Mouse (Mus musculus) MEL (cell line): ENCODE data around the gene Hpn. TPM values are rescaled to one million over a fixed set of nuclear protein-coding genes. Genes with fewer than 3 reads are reported as not detected.

ENCODE experiments used
- DNase-seq: peaks from one replicate; pipeline ENCODE4 v3.0.0; 2011; ENCODE audit warnings: low read depth, low spot score
- H3K27ac ChIP-seq: 2 replicates; pipeline ENCODE4 v1.5.1; 2012; ENCODE audit warnings: low read depth, mild to moderate bottlenecking, control low read depth, low read length, moderate library complexity; ENCODE audit not compliant: control insufficient read depth
- H3K27me3 ChIP-seq, 2 experiments: fragments of 150-350 bp in 1 of 2; sonication (generic) in 1 of 2; 2 replicates each; pipeline ENCODE4 v1.6.1; 2012; ENCODE audit warnings: low read length in 2 of 2, mild to moderate bottlenecking in 2 of 2, improper control_type of control experiment in 1 of 2, moderate library complexity in 1 of 2; ENCODE audit not compliant: insufficient read depth in 2 of 2, control insufficient read depth in 1 of 2
- H3K36me3 ChIP-seq, 2 experiments: 2 replicates each; pipeline ENCODE4 v1.6.1; 2012 to 2014; ENCODE audit warnings: low read length in 2 of 2, improper control_type of control experiment in 1 of 2, inconsistent platforms in 1 of 2, mild to moderate bottlenecking in 1 of 2; ENCODE audit not compliant: insufficient read depth in 2 of 2, control insufficient read depth in 1 of 2
- H3K4me1 ChIP-seq, 2 experiments: fragments of 150-350 bp in 1 of 2; sonication (generic) in 1 of 2; 2 replicates each; pipeline ENCODE4 v1.6.1; 2012; ENCODE audit warnings: low read length in 2 of 2, improper control_type of control experiment in 1 of 2, mild to moderate bottlenecking in 1 of 2; ENCODE audit not compliant: insufficient read depth in 2 of 2, control insufficient read depth in 1 of 2
- H3K4me3 ChIP-seq, 2 experiments: fragments of 150-350 bp in 1 of 2; sonication (generic) in 1 of 2; 2 replicates each; pipeline ENCODE4 v1.5.1; 2012; ENCODE audit warnings: low read depth in 2 of 2, low read length in 2 of 2, mild to moderate bottlenecking in 2 of 2, moderate library complexity in 2 of 2, control low read depth in 1 of 2, improper control_type of control experiment in 1 of 2; ENCODE audit not compliant: control insufficient read depth in 1 of 2, insufficient read depth in 1 of 2
- H3K79me2 ChIP-seq: 2 replicates; pipeline ENCODE4 v1.6.1; 2012; ENCODE audit warnings: mild to moderate bottlenecking, low read length, moderate library complexity; ENCODE audit not compliant: control insufficient read depth, poor library complexity, insufficient read depth
- H3K9ac ChIP-seq: 2 replicates; pipeline ENCODE4 v1.6.1; 2012; ENCODE audit warnings: low read depth, mild to moderate bottlenecking, control low read depth, low read length, moderate library complexity; ENCODE audit not compliant: control insufficient read depth, poor library complexity, severe bottlenecking
- H3K9me3 ChIP-seq: fragments of 150-350 bp; sonication (generic); replicated peaks from 2 replicates; pipeline ENCODE4 v1.6.1; 2012; ENCODE audit warnings: mild to moderate bottlenecking, low read length, improper control_type of control experiment, moderate library complexity; ENCODE audit not compliant: insufficient read depth
- BHLHE40 ChIP-seq: IDR thresholded peaks from 2 replicates; pipeline ENCODE4 v1.6.1; 2012; ENCODE audit warnings: low read depth, mild to moderate bottlenecking, inconsistent platforms, low read length, improper control_type of control experiment, borderline replicate concordance
- CHD2 ChIP-seq: IDR thresholded peaks from 2 replicates; pipeline ENCODE4 v1.6.1; 2011; ENCODE audit warnings: low read length, improper control_type of control experiment
- E2F4 ChIP-seq: IDR thresholded peaks from 2 replicates; pipeline ENCODE4 v1.6.1; 2011; ENCODE audit warnings: low read depth, low read length, improper control_type of control experiment, borderline replicate concordance
- ETS1 ChIP-seq: IDR thresholded peaks from 2 replicates; pipeline ENCODE4 v1.6.1; 2012; ENCODE audit warnings: low read depth, mild to moderate bottlenecking, inconsistent platforms, low read length, improper control_type of control experiment, moderate library complexity
- JUND ChIP-seq: IDR thresholded peaks from 2 replicates; pipeline ENCODE4 v1.6.1; 2011; ENCODE audit warnings: low read depth, mild to moderate bottlenecking, improper control_type of control experiment, low read length
- TCF12 ChIP-seq: IDR thresholded peaks from 2 replicates; pipeline ENCODE4 v1.6.1; 2014; ENCODE audit warnings: low read depth, mild to moderate bottlenecking, inconsistent platforms, low read length, improper control_type of control experiment, moderate library complexity
- USF2 ChIP-seq, 2 experiments: IDR thresholded peaks; 2 replicates each; pipeline ENCODE4 v1.6.1; 2011 to 2012; ENCODE audit warnings: improper control_type of control experiment in 2 of 2, low read length in 2 of 2, borderline replicate concordance in 1 of 2, inconsistent platforms in 1 of 2, low read depth in 1 of 2, mild to moderate bottlenecking in 1 of 2; ENCODE audit not compliant: insufficient read depth in 1 of 2
- ZC3H11A ChIP-seq: IDR thresholded peaks from 2 replicates; pipeline ENCODE4 v1.6.1; 2012; ENCODE audit warnings: low read depth, mild to moderate bottlenecking, inconsistent platforms, low read length, improper control_type of control experiment
- ZNF384 ChIP-seq: IDR thresholded peaks from 2 replicates; pipeline ENCODE4 v1.6.1; 2012; ENCODE audit warnings: low read depth, mild to moderate bottlenecking, inconsistent platforms, low read length, improper control_type of control experiment
- polyA plus RNA-seq, 2 experiments: library from polyadenylated mRNA; stranded (reverse) in 1 of 2; unstranded in 1 of 2; fragments of >175 nt in 1 of 2; fragments of >200 nt in 1 of 2; gene quantifications; 2 replicates each; pipeline versions ENCODE4 v1.2.1 to v1.2.4; 2012; ENCODE audit warnings: low replicate concordance in 2 of 2, low read depth in 1 of 2; ENCODE audit not compliant: insufficient read length in 2 of 2, insufficient read depth in 1 of 2, missing spikeins in 1 of 2
- total RNA-seq: library from RNA; depleted of rRNA; stranded (reverse); fragments of 300-350 nt; gene quantifications from 2 replicates; pipeline ENCODE4 v1.2.3, GENCODE M21; 2012; rRNA removed

Gene Hpn
- total and polyA plus RNA-seq, 3 experiments: 1.1 to 1.6 TPM; not detected in 1

DNA sequence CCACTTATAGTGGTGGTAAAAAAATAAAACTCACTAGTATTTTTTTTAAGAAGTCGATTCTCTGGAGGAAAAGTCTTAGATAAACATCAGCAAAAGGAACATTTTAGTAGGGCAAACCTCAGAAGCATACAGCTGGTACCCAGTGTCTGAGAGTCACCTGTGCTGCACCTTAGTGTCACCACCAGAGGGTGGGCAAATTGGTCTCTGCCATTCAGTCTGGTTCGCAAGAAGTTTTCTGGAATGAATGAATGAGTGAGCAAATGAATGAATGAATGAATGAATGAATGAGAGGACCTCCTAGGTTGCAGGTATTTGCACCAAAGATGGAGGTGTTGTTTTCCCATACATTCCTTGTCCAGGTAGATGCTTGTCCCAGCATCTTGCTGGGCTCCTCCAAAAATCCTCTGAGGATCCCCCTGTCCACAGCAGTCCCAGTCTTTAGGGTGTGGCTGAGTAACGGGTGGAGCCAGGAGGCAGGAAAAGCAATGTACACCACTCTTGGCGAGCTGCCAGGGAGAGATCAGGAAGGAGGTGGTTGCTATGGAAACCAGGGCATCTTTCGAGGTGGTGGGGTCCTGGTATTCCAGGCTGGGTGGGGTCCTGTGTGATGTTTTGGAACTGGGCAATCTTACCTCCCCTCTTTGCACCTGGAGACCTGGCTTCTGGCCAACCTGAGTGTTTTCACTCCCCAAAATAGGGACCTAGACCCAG is 65.8 kb downstream of the Hpn start:
- Histone ChIP-seq H3K9ac (no peak overlapping the region), H3K4me3 (no peak overlapping the region), H3K9me3 (no peaks in the 10 kb centered on the region), H3K27me3 (no peaks in the 10 kb centered on the region; a peak in 1 of 4 replicates)
- TF ChIP-seq JUND (no peak), TCF12 (no peak), ZNF384 (no peak), BHLHE40 (no peak), E2F4 (no peak), USF2 (IDR thresholded peaks at IDR 0.05; ENCODE audit: borderline replicate concordance in 1 of 2, insufficient read depth in 1 of 2, low read depth in 1 of 2, low read length in 2 of 2) (no peak), ZC3H11A (no peak), CHD2 (no peak), ETS1 (no peak)
- TF ChIP-seq, all 39 proteins: peak for 0
- Histone ChIP-seq H3K4me1 (no peaks in the 10 kb centered on the region; a peak in 1 of 4 replicates), H3K36me3 (no peaks in the 10 kb centered on the region), H3K27ac (no peak overlapping the region), H3K79me2 (no peaks in the 10 kb centered on the region)
- no peak for DNase-seq

Other genes starting within 250 kb of the Hpn start
- gene Cd22, start 234.9 kb downstream of the Hpn start, total RNA-seq: not detected in 2 replicates
- gene Cd22, start 234.9 kb downstream of the Hpn start, polyA plus RNA-seq: under 1 TPM in 1 of 2 experiments, not detected in 1; 0.07 TPM
- gene Mag, start 200.4 kb downstream of the Hpn start, total RNA-seq: not detected in 2 replicates
- not detected for gene Mag, start 200.4 kb downstream of the Hpn start, polyA plus RNA-seq
- gene Hamp2, start 190.6 kb downstream of the Hpn start, total RNA-seq: not detected in 2 replicates
- gene Hamp2, start 190.6 kb downstream of the Hpn start, polyA plus RNA-seq: not detected
- not detected in 2 replicates for gene Hamp, start 171.3 kb downstream of the Hpn start, total RNA-seq
- gene Hamp, start 171.3 kb downstream of the Hpn start, polyA plus RNA-seq: not detected
- gene Usf2, start 158.5 kb downstream of the Hpn start, total RNA-seq: 34.4 and 43.0 TPM in 2 replicates
- gene Usf2, start 158.5 kb downstream of the Hpn start, polyA plus RNA-seq: 100 to 1,000 TPM in 1 of 2 experiments, not detected in 1; 144 TPM
- not detected in 2 replicates for gene Lsr, start 141.8 kb downstream of the Hpn start, total RNA-seq
- under 1 TPM in 1 of 2 experiments, not detected in 1; 0.22 TPM for gene Lsr, start 141.8 kb downstream of the Hpn start, polyA plus RNA-seq
- gene Fam187b, start 141.5 kb downstream of the Hpn start, total RNA-seq: not detected in 2 replicates
- gene Fam187b, start 141.5 kb downstream of the Hpn start, polyA plus RNA-seq: not detected
- gene Fxyd5, start 72.8 kb downstream of the Hpn start, total RNA-seq: 38.6 and 39.4 TPM in 2 replicates
- 10 to 100 TPM in 1 of 2 experiments, not detected in 1; 57.5 TPM for gene Fxyd5, start 72.8 kb downstream of the Hpn start, polyA plus RNA-seq
- not detected in 2 replicates for gene Fxyd7, start 63.8 kb downstream of the Hpn start, total RNA-seq
- under 1 TPM in 1 of 2 experiments, not detected in 1; 0.11 TPM for gene Fxyd7, start 63.8 kb downstream of the Hpn start, polyA plus RNA-seq
- gene Fxyd1, start 58.1 kb downstream of the Hpn start, total RNA-seq: not detected in 2 replicates
- under 1 TPM in 1 of 2 experiments, not detected in 1; 0.22 TPM for gene Fxyd1, start 58.1 kb downstream of the Hpn start, polyA plus RNA-seq
- not detected in 2 replicates for gene Lgi4, start 55.9 kb downstream of the Hpn start, total RNA-seq
- not detected for gene Lgi4, start 55.9 kb downstream of the Hpn start, polyA plus RNA-seq
- gene Fxyd3, start 38.6 kb downstream of the Hpn start, total RNA-seq: not detected in 2 replicates
- not detected for gene Fxyd3, start 38.6 kb downstream of the Hpn start, polyA plus RNA-seq
- gene Scn1b, start 11.7 kb upstream of the Hpn start, total RNA-seq: not detected in 2 replicates
- not detected for gene Scn1b, start 11.7 kb upstream of the Hpn start, polyA plus RNA-seq
- 18.2 and 21.8 TPM in 2 replicates for gene Gramd1a, start 40.6 kb upstream of the Hpn start, total RNA-seq
- 10 to 100 TPM in 1 of 2 experiments, not detected in 1; 65.7 TPM for gene Gramd1a, start 40.6 kb upstream of the Hpn start, polyA plus RNA-seq
- gene Scgb2b2, start 175.2 kb upstream of the Hpn start, total RNA-seq: not detected in 2 replicates
- not detected for gene Scgb2b2, start 175.2 kb upstream of the Hpn start, polyA plus RNA-seq
- not detected in 2 replicates for gene Scgb1b2, start 176.5 kb upstream of the Hpn start, total RNA-seq
- not detected for gene Scgb1b2, start 176.5 kb upstream of the Hpn start, polyA plus RNA-seq
- not detected in 2 replicates for gene Scgb2b3, start 246.8 kb upstream of the Hpn start, total RNA-seq
- gene Scgb2b3, start 246.8 kb upstream of the Hpn start, polyA plus RNA-seq: not detected